Mouse (Mus musculus): Measurements from ENCODE around the gene Tst.

DNA sequence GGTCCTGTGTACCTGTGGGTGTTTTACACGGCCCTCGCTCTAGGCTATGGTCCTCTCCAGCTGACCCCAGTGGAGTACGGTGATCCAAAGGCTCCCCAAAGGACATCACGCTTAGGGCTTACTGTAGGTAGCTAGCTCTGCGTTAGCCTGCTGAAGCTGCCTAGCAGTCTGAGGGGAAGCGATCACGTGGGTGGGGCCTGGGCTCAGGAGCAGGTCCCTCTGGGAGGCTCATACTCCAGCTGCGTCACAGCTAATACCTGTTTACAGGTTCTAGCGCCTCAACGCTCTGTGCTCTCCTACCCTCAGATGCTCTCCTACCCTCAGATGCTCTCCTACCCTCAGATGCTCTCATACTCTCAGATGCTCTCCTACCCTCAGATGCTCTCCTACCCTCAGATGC, 25.2 kb upstream of the Tst start:
- TF ChIP-seq POLR2A (IDR thresholded peaks at IDR 0.05; ENCODE audit: borderline replicate concordance, low read depth, low read length) (no peak), CTCF (IDR thresholded peaks at IDR 0.05; ENCODE audit: low read depth, low read length) (no peak)
